Mouse (Mus musculus): ENCODE measurements around the gene Tmem127.
A peak's percentile ranks its signal among the peaks of the same experiment; 100 is the strongest.
"Not testable (repeated sequence)": the region's sequence is repeated elsewhere in the genome, so short reads cannot be mapped to it uniquely, and the experiment has no call there.

Gene Tmem127

GRCm38 (mm10) chr2:127247592-127248333, at the start of gene Tmem127, which contains the start of gene Ciao1:
Tmem127 (plus strand) TSS chr2:127247908.
Ciao1 (minus strand) TSS chr2:127247816.
- peak; percentile 98 for DNase-seq

- DNase-seq, result peak; percentile 68
These were observed 42.8 kb upstream of the Tmem127 start for GRCm38 (mm10) chr2:127204932-127205331.

- not testable (repeated sequence) for DNase-seq
These were observed 41.8 kb upstream of the Tmem127 start for GRCm38 (mm10) chr2:127205936-127206335.

- DNase-seq, result no peak
These were observed 40.8 kb upstream of the Tmem127 start for GRCm38 (mm10) chr2:127206916-127207315.

GRCm38 (mm10) chr2:127207547-127208451, 39.9 kb upstream of the Tmem127 start, which contains the start of the genes 1810024B03Rik and Snrnp200:
1810024B03Rik (minus strand) TSS chr2:127208280.
Snrnp200 (plus strand) TSS chr2:127208386.
- DNase-seq, result peak; percentile 97

GRCm38 (mm10) chr2:127208452-127208769, 39.3 kb upstream of the Tmem127 start:
- DNase-seq, result no peak

GRCm38 (mm10) chr2:127210701-127211100, 37.0 kb upstream of the Tmem127 start:
- no peak for DNase-seq

- DNase-seq, result no peak
These were observed 30.0 kb upstream of the Tmem127 start for GRCm38 (mm10) chr2:127217746-127218145.

- no peak for DNase-seq
These were observed 22.4 kb upstream of the Tmem127 start for GRCm38 (mm10) chr2:127225261-127225660.

GRCm38 (mm10) chr2:127237897-127238610, 9.7 kb upstream of the Tmem127 start:
- no peak for DNase-seq

GRCm38 (mm10) chr2:127240065-127240464, 7.6 kb upstream of the Tmem127 start:
- DNase-seq, result no peak

GRCm38 (mm10) chr2:127248334-127249004, 761 bp downstream of the Tmem127 start:
- DNase-seq, result peak; percentile 67

GRCm38 (mm10) chr2:127250291-127251008, 2.7 kb downstream of the Tmem127 start:
- no peak for DNase-seq

- DNase-seq, result no peak
These were observed 3.7 kb downstream of the Tmem127 start for GRCm38 (mm10) chr2:127251457-127251856.

- DNase-seq, result no peak
These were observed 4.3 kb downstream of the Tmem127 start for GRCm38 (mm10) chr2:127251880-127252527.

GRCm38 (mm10) chr2:127252787-127253186, 5.1 kb downstream of the Tmem127 start:
- no peak for DNase-seq

GRCm38 (mm10) chr2:127254604-127255134, 7.0 kb downstream of the Tmem127 start:
- DNase-seq, result no peak

GRCm38 (mm10) chr2:127255294-127255693, 7.6 kb downstream of the Tmem127 start:
- DNase-seq, result no peak

GRCm38 (mm10) chr2:127259340-127259739, 11.6 kb downstream of the Tmem127 start:
- no peak for DNase-seq

- DNase-seq, result no peak
These were observed 14.8 kb downstream of the Tmem127 start for GRCm38 (mm10) chr2:127262480-127262879.

- no peak for DNase-seq
These were observed 20.1 kb downstream of the Tmem127 start for GRCm38 (mm10) chr2:127267854-127268253.
